Mouse (Mus musculus) heart, postnatal 10 days (tissue): Measurements from ENCODE around the gene Uso1. TPM values are rescaled to one million over a fixed set of nuclear protein-coding genes. Genes with fewer than 3 reads are reported as not detected.
A peak's percentile ranks its signal among the peaks of the same experiment; 100 is the strongest.

Experiments used
- DNase-seq, 2 experiments: peaks; one replicate each; pipeline ENCODE4 v3.0.0; 2021
- intact Hi-C: fragments of 180-260 bp; cut with DNase I; formaldehyde crosslinking; loops from one replicate; pipeline ENCODE4 v1.15.1; 2025
- total RNA-seq, 2 experiments: library from RNA; stranded (reverse); gene quantifications; 2 replicates each; pipeline ENCODE4 v1.2.3; 2021

Uso1 gene
- total RNA-seq, 2 experiments from 2014 or later: 42.9 to 46.4 TPM

DNA sequence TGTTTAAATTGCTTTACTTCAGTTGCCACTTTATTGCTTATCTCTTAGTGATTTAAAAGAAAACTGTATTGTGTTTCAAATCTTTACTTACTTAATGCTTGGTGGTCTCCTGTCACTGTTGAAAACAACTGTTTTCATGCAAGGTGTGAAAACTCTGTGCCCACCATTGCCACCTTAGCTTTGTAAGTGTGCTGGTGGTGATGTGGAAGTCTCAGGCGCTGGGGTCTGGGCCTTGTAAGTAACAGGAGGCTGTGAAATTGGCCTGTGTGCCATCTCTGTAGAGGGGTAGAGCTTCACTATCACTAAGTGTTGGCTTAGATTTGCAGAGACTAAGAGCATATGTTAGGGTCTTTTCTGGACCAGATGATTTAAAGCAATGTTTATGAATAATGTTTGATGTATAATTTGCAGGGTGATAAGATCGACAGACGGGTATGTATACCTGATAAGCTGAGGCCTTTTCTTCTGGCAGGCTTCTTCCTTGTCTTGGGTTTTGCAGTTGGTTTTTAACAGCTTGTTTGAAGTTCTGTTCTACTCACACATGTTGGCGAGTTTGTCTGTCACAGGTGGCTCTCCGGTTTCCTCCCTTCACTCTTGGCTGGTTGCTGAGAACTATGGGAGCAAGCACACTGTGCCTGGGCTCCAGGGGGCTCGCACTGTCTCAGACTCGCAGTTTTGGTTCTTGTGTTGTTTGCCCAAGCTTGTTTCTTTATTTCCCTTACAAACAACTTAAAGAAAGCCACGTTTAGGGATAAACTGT is 45.5 kb downstream of the Uso1 start:
- no peak for DNase-seq
- intact Hi-C loops: no loop called here

DNA sequence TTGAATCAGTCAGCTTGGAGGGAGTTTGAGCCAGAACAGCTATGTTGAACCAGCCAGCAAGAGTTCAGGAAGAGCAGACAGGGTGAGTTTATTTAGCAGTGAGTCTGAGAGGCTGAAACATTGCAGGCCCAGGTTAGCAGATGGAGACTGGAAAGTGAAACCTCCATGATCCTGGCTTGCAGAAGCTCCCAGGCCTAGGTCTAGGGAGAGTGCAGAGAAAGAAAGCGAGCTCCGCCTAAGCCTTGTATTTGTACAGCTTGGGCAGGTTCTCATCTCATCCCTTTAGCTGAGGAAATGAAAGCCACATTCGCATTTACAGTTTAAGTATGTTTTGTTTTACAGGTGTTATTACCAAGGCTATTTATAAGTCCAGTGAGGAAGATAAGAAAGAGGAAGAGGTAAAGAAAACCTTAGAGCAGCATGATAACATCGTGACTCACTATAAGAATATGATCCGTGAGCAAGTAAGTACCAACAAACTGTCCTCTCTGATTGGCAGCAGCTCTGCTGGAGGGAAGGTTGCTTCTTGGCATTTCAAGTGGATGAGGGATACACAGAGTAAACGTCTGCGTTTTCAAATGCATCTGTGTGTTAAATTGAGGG is 51.2 kb downstream of the Uso1 start:
- intact Hi-C loops: no loop called here
- no peak for DNase-seq

DNA sequence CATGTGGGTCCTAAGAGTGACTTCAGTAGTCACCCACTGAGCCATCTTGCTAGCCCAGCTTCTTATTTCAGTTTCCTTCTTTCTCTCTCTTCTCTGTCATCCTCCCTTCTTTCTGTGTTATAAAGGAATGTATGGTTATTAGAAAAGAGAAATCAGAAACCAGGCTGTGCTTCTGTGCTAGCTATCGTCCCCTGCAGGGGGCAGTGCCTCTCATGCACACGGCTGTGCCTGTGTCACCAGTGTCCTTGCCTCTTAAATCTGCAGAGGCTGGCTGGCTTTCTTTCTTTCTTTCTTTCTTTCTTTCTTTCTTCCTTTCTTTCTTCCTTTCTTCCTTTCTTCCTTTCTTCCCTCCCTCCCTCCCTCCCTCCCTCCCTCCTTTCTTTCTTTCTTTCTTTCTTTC is 58.0 kb downstream of the Uso1 start:
- intact Hi-C loops: loop anchor here (1.0 kb wide), 1 partner anchor 44 kb away; no protein-coding TSS in a partner anchor
- DNase-seq: peak; percentile 45 to 60

DNA sequence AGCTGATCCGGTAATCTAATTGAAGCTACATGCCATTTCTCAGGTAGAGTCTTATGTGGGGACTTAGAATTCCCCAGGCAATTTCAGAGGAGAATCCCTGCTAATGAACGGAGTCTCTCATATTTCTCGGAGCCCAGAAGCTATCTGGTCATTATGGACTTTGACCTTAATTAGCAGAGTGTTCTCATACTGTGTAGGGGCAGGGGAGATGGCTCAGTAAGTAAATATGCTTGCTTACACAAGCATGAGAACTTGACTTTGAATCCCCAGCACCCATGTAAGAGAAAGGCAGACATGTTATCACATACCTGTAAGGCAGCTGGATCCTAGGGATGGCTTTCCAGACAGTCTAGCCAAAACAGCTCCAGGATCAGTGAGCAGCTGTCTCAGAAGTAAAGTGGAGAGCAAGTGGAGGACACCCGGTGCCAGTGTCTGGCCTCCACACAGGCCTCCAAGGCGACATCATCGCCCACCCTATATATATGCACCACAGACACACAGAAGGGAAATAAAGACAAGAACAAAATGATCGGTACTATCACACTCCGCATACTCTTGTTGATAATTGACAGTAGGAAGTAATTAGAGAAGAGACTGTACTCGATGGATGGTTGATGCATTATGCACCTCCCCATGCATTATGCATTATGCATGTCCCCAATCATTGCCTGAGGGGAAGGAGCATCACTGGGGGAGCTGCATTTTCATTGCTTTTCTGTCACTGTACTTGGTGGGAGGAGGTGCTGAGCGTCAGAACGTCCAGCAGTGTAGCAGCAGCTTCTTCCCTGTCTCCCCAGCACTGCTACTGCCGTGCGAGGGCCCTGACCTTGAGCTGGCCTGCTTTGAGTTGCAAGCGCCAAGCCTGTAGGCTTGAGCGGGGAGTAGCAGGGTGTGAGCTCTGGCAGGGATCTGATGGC is 59.4 kb downstream of the Uso1 start:
- intact Hi-C loops: no loop called here
- DNase-seq: no peak

DNA sequence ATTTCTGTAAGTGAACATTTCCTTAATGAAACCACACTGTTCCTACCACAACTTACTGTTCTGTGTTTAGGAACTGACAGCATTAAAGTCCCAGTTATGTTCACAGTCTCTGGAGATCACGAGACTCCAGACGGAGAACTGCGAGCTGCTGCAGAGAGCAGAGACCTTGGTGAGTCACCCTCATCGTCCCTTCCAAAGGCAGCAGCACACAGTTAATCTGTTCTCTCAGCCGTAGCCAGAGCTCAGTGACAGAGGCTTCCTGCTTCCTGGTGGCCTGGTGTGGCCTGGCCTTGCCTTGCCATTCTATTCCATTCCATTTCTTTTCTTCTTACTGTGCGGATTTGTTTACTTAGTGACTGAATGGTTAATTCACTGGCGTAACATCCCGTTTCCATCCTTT is 60.5 kb downstream of the Uso1 start:
- intact Hi-C loops: no loop called here

DNA sequence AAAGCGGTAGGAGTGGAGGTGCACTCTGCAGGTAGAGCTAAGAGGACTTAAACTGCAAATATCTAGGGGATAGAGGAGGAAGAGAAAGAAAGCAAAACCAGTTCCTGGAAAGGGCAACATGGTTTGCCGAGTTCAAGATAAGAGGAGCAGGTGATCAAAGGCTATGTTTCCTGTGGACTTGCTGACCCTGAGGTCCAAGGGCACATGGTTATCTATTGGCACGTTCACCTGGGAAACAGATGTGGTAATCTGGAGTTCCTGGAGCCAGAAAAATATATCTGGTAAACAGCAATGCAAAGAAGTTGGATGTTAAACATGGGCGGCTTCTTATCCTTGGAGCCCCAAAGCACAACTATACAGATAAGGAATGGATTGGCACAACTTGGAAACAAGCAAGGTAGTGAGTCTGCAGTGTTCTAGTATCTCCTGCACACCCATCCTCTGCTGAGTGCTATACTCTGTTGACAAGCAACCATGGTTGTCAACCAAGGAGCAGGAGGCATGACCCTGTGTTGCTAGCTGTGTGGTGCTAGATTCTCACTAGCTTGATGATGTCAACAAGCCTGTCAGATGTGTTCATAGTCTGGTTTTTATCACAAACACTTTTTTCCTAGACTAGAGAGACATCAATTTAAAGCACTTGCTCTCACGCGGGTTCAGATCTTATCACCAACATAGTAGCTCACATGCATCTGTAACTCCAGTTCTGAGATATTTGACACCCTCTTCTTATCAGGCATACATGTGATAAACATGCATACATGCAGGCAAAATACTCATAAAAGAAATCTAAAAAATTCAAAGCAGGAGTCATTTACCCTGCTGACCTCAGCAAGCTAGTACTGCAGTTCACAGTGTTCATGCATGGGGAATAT is 66.7 kb downstream of the Uso1 start:
- DNase-seq: no peak
- intact Hi-C loops: no loop called here

More for the DNA sequence above, 60.5 kb downstream of the Uso1 start:
- DNase-seq: no peak

DNA sequence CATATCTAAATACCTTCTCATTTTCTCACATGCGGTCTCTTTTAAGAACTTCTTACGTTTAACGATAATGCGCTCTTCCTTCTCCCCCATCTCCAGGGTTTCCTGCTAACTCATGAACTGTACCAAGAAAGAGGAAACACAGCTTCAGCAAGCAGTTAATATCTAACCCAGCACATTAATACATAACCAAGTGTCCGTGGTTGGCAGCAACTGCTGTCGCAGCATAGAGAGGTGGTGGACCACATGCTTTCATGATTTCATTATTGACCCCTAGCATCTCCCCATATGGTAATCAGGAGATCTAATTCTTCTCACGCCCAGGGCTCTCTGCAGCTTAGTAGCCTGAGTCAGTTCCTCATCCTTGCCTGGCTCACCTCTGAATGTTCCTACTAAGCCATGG is 67.4 kb downstream of the Uso1 start:
- intact Hi-C loops: no loop called here

DNA sequence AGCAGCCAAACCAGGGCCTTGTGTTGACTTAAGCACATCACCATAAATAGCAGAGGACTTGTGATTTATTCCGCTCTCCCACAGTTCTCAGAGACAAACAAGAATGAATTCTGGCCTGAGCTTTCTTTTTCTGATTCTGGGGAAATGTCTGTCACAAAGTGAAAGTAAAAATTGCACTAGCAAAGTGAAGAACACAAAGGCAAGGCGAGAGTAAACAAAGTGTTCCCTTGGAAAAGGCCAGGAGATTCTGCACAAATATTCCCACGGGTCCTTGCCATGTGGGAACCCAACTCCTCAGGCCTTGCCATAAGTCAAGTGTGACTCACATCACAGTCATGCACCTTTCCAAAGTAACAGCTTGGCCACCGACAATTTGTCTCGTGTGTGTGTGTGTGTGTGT is 68.0 kb downstream of the Uso1 start:
- intact Hi-C loops: no loop called here
- no peak for DNase-seq

More for the DNA sequence above, 67.4 kb downstream of the Uso1 start:
- DNase-seq: no peak

DNA sequence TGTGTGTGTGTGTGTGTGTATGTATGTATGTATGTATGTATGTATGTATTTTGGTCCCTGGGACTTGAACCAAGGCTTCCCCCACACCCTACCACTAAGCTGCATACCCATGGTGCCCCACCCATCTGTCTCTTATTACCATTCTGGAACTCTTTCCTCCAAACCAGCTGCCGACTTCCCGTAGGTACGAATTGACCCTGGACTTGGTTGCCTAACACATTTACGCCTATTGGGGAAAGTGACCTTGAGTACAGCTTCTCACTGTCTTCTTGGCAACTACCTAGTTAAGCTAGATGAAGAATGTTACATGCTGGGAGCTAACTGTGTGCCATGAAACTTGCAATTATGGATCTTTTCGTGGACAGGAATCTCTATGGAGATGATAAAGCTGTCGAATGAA is 68.4 kb downstream of the Uso1 start:
- no peak for DNase-seq
- intact Hi-C loops: no loop called here

DNA sequence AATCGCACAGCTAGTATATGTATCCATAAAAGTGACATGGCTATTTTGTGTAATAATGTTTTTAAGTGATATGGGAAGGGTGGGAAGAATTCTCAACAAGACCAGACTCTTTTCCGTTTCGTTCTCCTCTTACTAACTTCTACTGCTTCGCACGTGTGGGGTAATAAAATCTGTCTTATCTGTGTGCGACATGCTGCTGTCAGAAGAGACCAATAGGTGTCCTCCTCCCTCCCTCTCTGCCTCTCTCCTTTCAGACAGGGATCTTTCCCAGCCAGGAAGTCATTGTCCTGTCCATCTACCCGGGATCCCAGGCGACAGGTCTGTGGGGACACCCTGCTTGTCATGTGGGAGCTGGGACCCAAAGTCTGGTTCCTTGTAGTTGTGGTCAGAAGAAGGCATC is 72.5 kb downstream of the Uso1 start:
- DNase-seq: no peak
- intact Hi-C loops: no loop called here

DNA sequence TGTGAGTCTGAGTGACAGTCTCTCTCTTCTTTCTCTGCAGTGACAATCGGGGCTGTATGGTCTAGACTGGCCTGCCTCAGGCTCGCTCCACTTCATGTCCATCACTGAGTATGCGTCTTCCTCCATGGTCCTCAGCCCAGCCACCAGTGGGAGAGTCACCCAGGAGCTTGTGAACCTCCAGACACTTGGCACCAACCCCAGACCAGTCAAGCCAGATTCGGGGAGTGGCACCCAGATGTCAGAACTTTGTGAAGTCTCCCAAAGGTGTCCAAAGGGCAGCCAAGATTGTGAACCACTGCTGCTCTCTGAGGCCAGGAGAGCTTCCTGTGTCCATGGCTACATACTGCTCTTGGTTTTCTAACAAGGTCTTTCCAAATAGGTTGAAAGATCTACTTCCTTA is 74.5 kb downstream of the Uso1 start:
- intact Hi-C loops: no loop called here
- no peak for DNase-seq

DNA sequence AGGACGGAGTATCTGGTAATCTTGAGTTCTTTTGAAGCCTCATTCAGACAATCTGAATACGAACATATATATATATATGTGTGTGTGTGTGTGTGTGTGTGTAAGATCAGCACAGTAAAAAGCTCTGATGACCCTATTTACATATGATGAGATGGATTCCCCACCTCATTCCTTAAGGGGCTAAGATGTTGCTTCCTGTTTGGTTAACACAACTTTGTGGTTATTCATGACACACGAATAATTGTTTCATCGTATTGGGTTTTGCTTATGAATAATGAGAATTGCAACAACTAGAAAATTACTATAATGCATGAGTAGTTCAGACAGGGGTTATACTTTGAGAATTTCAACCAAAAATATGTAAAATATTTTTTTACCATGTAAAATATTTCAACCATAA is 77.6 kb downstream of the Uso1 start, which contains the start of gene U90926:
Gene U90926 (minus strand): TSS at position 101 of the 400 bp plus-strand sequence.
- no peak for DNase-seq
- intact Hi-C loops: no loop called here

DNA sequence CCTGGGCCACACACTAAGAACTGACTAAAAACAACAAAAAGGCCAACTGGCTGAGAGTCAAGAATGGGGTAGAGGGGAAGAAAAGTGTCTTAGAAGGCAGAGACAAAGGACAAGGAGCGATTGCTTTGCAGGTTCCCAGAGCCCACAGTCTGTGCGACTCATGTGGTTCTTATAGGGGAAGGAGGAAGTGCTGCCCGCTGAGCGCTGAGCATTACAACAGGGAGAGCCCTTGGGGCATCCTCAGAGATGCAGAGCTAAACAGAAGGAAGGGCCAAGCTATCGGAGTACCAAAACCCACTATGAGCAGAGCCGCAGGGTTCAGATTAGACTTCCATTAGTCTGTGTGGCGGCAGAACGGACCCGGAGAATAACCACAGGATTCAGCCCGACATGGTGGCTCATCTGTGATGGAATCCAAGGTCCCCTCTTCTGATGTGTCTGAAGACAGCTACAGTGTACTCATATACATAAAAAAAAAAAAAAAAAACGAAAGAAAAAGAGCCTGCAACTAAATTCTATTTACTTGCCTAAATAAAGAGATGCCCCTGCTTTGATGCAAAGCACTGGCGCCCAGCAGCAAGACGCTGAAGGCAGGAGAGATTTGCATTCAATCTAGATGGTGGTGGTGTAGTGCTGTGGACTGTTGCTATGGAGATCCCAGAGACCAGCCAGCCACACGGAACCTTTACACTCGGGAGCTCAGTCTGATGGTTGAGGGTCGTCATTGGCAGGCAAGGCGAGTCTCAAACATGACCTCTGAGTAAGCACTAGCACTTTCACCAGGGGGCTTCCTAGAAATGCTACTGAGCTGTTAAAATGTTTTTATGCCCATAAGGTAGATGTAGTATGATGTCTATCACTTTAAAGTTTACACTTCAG is 81.4 kb downstream of the Uso1 start:
- intact Hi-C loops: no loop called here
- no peak for DNase-seq

DNA sequence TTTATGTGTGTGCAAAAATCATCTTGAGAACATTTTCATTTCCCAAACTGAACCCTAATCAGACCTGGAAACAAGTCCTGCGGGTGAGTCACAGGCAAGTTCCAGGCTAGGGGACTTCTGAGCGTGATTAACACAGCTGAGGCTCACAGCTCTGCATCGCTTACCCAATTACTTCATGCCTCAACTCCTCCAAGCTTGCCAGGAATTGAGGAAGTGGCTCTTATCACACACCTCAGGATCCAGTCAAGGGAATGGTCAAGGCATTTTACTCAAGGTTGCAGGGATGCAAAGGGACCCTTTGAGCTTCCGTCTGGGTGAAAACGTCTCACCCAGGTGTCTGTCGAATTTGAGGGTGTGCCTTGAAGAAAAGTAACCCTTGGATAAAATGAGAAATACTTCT is 82.1 kb downstream of the Uso1 start:
- intact Hi-C loops: no loop called here
- no peak for DNase-seq

DNA sequence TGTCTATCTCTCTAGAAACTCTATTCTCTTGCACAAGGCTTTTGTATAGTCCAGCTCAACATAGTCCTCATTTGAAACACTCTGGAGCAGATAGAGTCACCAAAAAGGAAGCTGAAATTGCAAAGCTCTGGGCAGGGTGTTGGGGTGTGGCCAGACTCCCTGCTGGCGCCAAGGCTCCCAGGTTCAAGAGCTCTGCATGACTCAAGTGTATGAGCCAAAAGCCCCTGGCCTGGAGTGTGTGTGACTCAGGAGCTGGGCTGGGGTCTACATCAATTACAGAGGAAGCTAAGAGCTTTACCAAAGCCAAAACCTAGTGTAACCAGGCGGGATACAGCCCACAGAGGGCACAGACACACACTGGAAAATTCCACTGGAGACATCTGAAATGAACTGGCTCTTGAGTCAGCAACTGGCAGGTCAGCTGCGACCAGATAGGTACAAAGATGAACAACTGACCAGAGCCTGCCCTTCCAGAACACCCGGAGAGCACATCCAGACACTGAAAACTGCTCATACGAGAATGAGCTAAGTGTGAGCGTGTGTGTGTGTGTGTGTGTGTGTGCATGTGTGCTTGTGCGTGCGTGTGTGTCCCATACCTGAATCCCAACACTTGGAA is 82.7 kb downstream of the Uso1 start:
- DNase-seq: no peak
- intact Hi-C loops: no loop called here

DNA sequence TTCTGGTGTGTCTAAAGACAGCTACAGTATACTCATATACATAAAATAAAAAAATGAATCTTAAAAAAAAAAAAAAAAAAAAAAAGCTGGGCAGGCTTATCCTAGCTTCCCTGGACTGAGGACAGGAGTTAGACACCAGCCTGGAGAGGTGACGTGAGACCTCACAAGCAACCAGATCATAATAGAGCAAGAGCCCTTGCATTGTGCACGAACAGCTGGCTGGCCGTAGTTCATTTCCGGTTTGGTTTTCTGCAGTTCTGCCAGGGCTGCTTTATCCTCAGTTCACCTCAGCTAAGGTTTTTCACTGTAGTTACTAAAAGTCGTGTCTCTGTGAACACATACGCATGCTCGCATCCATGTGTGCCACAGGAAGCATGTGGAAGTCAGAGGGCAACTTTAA is 90.0 kb downstream of the Uso1 start:
- peak; percentile 29 to 39 for DNase-seq
- intact Hi-C loops: no loop called here

DNA sequence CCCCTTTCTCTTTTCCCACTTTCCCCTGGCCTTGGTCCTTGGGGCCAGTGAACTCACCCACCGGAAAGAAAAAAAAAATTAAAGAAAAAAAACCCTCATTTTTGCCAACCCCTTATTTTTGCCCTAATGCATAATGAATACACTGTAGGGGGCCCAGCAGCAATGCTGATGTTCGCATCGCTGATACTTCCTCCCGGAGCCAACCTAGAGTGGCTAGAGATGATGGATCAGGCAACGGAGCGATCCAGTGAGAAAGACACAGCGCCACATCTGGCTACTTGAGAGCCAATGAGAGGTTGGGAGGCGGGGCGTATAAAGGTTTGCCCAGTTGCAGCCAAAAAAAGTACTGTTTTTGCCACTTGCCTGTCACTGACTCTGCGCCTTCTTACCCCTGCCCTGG is 91.0 kb downstream of the Uso1 start:
- DNase-seq: no peak
- intact Hi-C loops: no loop called here

DNA sequence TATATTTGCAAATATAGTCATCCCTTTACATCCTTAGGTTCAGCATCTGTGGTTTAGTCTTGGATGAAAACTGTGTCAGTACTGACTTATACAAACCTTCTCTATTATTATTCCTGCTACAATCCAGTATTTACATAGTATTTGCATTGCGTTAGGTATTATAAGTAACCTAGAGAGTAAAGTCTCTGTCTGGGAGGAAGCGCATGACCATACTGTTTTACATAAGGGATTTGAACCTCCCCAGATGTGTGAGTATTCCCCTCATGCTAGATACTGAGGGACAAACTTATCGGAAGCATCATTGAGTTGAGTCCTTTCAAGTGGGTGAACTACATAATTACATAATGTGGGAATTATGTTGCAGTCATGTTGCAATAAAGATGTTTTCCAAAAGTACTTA is 91.8 kb downstream of the Uso1 start:
- intact Hi-C loops: no loop called here
- no peak for DNase-seq

DNA sequence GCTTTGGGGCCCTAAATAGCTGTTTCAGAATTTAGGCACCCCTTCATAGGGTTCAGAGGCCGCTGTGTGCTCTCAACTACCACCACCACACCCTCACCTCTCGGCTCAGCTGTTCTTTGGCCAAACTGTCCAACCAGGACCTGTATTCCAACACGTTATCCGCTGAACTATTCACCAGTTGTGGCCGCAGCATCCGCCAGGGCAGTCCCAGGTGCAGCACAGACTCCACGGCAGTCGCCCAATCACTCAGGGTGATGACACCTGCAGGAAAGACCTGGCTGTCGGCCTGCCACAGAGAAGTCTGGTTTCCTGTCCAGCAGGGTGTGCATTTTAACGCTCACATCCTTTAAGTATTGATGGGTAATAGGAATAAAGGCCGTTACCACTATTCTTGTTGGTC is 92.6 kb downstream of the Uso1 start:
- intact Hi-C loops: no loop called here
- DNase-seq: no peak
